Mouse (Mus musculus) lung, postnatal 36 days (tissue): ENCODE data around the gene Wwox.

Source experiments
- DNase-seq: peaks from one replicate; pipeline ENCODE4 v3.0.0; 2022; ENCODE audit warnings: mixed read lengths

The Wwox gene

DNA sequence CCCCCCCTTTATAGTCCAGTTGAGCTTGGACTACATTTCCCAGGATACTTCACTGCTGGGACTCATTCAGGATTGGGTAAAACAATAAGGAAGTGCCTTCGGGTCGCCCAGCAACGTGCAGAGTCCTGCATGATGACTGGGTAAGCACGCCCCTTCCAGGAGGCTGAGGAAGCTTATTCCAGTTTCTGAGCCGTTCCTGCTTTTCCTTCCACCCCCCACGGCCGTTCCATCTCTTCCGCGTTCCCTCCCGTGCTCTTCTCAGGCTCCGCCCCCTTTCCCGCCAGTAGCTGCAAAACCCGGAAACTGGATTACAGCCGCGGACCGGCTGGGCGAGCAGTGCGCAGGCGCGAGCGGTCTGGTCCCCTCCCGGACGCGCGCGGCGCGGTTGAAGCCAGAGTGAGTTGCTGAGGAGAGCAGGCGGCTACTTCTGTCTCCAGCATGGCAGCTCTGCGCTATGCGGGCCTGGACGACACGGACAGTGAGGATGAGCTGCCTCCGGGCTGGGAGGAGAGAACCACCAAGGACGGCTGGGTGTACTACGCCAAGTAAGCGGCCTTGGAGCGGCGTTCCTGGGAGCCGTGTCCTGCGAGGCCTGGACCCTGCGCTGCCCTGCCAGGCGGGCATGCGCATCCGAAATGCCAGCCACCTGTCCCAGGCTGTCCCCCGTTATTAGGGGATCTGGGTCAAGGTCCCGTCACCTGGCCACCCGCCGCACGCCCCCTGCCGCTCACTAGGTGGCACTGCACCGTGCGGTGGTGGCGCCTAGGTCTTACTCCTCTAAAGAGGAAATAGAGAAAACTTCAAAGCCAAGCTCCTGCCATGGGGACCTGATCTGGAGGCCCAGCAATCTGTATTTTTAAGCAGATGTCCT is at the start of gene Wwox:
Wwox (plus strand) TSS at position 322 of the 871 bp plus-strand sequence.
- peak; percentile 99 for DNase-seq

DNA sequence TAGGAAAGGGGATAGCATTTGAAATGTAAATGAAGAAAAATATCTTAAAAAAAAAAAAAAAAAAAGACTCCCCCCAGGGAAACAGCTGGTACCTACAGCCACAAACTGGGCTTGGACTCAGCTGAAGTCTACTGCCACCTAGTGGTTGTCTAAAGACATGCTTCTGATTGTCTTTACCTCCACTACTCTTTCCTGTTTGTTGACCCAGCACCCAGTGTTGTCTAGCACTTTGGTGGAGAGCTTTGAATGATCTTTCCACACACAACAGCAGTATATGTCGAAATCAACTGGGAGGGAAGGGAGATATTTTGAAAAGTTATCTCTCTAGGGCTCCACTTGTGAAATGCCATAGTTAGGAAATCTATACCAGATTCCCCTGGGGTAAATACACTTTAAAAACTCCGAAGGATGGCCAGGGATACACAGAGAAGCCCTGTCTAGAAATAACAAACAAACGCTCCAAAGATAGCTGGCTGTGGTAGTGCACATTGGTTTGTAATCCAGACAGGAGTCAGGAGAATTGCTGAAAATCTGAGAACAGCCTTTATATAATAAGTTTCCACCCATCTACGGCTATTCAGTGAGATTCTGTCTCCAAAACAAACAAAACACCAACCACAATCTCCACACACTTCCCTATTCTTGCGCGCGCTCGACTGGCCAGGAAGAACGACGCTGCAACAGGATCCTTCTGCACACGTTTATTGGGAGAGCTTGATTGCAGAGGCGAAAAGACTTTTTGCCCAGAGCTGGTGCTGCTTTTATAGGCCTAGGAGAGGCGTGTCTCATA is 48.8 kb upstream of the Wwox start:
- peak; percentile 12 for DNase-seq

DNA sequence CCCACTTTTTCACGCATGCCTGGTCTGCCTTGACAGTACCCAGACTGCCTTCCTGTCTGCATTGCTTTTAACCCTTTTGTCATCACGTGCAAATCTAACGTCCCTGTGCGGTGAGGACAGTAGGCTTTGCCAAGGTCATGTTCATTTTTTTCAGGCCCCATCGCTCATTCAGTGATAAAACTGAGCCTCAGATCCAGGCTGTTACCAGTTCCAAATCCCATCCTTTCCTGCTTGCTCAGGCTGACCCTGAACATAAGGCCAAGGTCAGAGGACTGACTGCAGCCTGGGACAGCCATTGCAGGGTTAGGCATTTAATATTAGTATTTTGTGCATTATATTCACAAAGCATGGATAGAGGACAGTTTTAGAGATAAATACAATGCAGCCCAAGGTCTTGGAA is 41.1 kb upstream of the Wwox start:
- DNase-seq = no peak

DNA sequence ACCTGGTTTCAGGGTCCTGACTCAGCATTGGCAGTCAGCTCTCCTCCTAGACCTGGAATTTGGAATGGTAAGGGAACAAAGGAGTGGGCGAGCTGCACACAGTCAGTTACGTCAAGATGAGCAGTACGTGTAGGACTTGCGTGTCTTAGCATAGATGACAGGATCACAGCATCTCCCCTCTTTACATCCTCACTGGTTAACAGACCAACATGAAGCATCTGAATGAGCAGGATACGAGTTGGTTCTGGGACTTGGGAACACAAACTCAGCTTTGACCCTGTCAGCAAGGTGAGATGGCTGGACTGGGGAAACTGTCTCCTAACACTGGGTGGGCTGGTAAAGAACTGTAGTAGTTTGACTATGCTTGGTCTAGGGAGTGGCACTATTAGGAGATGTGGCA is 40.2 kb upstream of the Wwox start:
- no peak for DNase-seq

DNA sequence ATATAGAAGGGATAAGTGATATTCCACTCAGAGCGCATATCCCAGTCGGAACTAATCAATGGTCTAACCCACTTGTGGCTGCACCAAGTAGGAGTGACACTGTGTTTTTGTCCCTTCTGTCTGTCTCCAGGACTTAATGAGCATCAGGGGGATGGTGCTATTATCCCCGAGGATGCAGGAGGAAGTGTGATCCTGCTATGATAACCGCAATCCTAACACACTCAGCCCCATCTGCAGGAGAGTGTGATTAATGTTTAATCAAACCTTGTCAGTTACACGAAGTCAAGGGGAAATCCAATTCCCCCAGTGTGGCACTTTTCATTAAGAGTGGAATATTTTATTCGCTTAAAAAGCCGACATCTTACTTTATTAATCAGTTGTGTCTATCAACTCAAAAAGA is 37.8 kb upstream of the Wwox start:
- DNase-seq = no peak

DNA sequence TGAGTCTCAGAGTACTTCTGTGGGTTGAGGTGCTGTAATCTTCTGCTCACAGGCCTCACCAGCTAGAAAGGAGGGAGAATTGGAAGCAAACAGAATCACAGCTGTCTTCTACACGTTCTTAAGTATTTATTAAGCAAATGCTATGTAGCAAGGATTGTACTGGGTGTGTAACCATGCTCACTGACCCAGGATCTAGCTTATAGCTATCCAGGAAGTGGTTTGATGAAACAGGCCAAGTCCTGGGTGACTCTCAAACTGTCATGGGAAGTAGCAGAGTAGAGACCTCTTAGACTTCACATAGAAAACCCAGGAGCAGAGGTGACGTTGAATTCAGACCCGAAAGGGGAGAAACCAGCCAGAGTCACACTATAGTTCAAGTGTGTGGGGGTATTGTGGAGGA is 28.0 kb upstream of the Wwox start:
- no peak for DNase-seq

DNA sequence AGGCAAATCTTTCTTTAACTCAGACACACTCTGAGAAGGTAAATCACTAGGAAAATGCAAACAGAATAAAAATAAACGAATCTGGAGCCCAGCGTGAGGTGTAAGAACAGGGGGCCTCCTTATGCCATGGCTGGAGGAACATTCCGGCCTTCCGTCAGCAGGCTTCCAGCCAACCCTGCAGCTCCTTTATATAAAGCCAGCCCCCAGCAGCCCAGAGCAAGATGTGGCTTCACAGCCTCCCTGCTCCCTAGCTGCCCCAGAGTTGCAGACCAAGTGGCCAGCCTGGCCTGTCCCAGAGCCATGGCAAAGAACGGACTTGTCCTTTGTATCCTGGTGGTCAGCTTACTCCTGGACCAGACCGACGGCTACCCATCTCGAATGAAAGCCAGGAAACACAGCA is 21.7 kb upstream of the Wwox start, which contains the start of gene Clec3a:
Clec3a (plus strand) TSS at position 301 of the 400 bp plus-strand sequence.
- no peak for DNase-seq

DNA sequence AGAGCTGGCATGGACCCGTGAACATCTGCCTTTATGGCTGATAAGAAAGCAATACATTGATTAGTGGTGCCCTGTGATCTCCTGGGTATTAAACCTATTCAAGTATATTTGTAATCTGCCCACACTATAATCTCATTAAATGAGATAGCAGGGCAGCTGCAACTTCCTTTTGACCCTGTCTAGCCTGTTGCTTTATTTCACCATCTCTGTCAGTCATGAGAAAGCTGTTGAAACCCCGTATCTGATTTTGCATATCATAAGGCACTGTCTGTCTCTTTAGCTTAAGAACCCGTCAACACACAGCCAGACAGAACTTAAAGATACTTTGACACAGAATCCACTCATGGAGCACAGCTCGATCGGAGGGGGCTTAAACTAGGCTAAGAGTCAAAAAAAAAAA is 21.0 kb upstream of the Wwox start:
- DNase-seq = no peak

DNA sequence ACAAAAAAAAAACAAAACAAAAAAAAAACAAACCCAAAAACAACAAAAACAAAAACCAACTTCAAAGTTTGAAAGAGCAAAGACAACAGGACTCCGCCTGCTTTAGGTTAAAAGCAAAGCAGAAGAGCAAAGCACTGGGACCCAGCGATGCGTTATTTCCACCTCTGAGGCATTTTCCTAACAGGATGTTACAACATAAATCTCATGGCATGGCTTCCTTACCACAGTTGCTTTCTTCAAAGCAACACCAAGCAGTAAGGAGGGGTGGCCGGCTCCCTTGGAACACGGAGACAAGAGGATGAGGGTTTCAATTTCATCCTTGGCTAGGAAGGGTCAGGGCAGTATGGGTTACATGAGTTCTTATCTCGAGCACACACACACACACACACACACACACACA is 20.6 kb upstream of the Wwox start:
- no peak for DNase-seq

DNA sequence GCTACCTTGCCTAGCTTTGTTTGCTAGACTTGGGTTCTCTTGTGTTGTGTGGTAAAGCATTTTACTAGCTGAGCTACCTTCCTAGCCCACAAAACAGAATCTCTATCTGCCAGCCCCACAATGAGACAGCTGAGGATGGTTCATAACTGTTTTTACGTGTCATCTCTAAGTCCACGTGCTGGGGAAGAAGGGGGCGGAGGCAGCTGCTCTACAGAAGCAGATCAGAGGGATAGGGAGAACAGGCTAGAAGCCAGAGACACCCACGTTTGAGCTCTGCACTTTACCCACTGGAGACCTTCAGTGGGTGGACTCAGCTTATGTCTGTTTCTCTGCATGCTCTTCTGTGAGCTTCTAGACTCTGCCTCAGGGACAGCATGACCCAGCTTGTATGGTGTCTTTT is 17.9 kb upstream of the Wwox start:
- DNase-seq = no peak

DNA sequence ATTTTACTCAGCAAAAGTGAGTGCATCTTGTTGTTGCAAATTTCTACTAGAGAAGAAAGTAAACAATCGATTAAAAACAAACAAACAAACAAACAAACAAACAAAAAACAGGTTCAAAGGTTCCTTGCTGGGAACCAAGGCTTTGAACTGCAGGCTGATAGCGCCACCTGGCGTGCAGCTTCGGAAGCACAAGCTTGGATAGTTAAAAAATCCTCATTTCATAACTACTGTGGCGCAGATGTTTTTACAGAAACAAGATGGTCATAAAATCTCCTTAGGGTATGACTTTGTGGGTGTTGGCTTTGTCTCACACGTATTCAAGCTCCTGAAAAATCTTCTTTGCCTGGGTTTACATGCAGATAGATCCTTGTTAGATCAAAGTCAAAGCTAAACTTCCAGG is 1.2 kb upstream of the Wwox start:
- peak; percentile 66 for DNase-seq

DNA sequence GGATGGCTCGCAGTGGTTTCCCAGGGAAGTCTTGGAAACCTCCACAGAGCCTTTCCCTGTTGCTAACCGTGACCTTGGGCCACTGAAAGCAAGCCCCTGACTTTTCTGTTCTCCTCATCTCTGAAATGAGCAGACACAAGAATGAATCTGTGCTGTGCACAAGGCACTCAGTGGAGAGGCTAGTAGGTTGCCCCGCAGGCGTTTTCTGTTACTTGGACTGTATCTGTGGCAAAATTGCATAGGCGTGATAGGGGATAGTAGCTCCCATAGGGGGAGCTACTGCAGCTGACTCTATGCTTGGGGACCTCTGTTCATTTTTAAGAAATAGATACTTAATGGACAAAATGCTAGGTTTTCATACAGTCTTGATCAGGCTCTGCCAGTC is 742 bp downstream of the Wwox start:
- DNase-seq = no peak

DNA sequence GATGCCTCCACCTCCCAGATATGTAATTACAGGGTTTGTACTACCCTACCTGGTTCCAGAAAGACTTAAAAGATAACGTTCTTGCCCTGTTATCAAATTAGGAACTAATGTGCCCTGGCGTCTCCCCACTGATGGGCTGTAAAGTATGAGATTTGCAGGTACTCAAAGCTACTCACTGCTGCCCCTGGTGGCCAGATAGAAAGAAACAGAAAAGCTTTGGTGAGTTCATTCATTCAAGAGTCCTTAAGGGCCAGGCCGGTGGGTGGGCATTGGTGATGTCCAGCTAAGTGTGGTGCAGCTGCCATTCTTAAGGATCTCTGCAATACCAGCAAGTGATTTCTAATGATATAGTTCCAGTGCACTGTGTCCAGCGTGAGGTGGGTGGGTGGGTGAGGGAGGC is 2.2 kb downstream of the Wwox start:
- DNase-seq = peak; percentile 45

DNA sequence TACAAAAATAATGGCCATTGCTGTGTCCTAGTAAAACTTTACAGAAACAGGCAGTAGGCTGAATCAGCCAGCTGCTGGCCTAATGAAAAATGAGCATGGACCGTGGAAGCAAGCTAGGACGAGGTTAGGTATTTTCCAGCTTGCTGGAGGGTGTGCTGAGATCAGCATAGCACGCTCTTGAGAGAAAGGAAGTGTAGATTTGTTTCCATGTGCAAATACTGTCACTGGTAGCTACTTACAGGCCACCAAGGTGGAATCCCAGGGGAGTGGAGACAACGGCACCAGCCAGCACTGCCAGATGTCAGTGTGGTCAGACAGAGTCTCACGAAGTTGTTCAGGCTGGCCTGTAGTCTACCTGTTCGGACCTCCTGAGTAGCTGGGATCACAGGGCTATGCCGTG is 7.4 kb downstream of the Wwox start:
- no peak for DNase-seq

DNA sequence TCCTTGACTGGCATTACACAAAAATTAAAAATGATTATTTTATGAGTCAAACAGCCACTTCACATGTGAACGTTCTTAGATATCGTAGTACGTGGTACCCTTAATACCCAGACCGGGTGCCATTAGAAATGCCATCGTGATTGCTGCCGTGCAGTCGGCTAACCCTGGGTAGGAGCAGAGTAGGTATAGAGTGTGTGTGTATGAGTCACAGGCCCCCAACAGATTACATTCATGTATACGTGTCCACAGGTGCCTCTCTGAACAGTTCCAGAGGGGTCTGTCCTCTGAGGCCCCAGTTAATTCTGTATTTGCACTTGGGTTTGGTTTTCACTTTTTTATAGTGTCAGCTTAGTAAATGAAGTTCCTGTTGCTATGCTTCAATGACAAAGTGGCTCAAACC is 12.8 kb downstream of the Wwox start:
- no peak for DNase-seq

DNA sequence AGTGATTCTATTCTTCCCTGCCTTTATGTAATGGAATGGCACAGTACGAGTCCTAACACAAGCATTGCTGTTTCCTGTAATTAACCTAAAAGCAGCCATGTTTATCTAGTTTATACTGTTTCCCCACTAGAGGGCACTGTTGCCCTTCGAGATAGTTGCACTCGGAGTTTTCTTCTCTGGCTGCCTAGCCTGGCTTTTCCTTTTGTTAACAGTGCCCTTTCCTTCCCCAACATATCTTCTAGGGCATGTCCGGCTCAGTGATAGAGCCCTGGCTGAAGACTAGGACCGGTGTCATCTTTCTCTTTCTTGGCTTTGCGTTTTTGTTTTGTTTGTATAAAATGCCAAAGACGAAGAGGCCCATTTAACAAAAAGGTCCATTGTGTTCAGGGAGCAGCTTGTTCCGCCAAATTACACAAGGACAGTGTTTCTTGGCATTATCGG is 13.3 kb downstream of the Wwox start:
- DNase-seq = peak; percentile 80

DNA sequence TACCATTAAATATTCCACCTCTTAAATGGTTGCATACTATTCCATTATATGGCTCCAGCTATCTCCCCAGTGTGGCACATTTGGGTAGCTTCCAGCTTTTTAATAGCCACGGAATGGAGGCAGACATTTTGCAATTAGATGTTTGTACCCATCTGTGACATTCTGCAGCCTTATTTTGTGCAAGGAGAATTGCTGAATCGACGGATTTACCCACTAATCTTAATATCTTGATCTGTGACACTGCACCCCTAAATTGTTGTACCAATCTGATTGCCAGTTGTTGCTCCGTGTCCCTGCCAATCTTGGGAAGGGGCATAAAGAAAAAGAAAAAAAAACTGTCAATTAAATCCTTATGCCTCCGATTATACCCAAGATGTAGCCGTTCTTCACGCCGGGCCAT is 15.8 kb downstream of the Wwox start:
- DNase-seq = no peak

DNA sequence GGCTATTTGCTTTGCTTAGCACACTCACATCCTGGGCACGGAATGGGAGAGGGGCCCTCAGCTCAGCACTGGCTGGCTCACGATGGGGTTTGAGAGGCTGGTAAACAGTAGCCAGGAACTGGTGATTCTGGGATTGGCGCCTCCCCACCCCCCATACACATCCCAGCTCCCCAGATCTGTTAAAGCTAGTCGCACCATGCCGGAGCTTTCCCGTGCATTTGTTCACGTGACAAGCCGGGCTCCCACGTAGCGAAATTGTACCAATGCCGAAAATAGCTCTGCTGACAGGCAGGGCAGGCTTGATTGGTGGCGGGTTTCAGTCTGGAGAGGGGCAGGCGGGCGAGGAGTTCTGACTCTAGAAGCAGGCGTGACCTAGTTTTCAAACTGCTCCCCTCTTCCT is 16.5 kb downstream of the Wwox start:
- peak; percentile 65 for DNase-seq

DNA sequence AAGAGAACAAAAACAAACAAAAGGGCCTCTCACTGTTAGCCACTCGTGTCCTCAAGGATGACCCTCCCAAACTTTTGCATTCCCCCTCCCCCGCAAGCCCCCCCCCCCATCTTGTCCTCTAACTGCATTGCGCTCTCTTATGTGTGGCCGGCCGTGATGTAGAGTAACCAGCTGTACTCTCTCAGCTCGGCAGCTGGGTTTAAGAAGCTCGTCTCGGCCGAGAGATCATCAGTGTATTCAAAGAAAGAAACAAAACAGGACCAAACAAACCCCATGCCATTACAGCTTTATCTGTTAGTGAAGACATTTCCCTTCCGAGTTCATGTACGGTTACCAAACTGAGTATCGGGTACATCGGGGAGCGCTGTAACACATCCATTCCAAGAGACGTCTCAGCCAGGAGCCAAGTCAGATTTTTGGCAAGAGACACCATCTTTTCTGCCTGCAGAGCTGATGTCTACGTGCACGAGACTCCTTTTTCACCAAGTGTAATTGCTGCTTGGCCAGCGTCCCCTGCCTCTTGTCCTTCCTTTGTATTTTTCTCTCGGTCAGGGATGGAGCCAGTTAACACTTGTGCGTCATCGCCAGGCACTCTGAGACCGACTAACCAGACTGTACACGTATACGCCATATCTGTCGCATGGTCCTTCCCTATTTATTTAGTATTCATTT is 18.8 kb downstream of the Wwox start:
- DNase-seq = peak; percentile 34

DNA sequence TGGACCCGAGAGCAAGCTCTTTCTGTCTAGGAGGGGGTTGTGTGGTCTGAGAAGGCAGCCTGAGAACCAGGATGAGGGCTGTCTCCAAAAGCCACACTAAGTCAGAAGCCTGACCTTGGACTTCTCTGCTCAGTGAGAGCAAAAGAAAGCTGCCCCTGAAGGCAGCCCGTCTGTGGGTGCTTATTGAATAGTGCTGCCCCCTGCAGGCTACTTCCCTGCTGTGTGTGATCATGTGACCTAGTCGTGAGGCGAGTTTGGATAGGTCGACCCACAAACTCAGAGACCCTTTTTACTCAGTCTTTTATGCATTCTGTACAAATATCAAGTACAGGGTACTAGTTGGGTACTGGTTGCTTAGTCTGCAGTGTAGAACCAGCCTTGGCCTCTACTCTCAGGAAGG is 21.1 kb downstream of the Wwox start:
- DNase-seq = peak; percentile 72

DNA sequence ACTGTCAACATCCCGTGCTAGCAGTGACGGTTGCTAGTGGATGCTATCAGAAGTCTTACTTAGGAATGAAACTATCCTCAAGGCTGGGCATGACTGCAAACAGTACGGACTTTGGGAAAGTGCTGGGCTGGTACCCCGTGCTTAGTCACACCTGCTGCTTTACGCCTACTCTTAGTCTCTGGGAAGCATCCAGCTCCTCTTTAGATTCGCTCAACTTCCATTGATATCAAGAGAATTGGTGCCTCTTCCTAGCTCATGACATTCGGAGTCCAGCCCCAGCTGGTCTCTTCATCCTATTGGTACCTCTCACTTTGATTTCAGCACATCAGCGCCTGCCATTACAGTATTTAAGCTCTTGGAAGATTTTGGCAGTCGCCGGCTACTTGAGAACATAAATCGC is 23.1 kb downstream of the Wwox start:
- DNase-seq = no peak

DNA sequence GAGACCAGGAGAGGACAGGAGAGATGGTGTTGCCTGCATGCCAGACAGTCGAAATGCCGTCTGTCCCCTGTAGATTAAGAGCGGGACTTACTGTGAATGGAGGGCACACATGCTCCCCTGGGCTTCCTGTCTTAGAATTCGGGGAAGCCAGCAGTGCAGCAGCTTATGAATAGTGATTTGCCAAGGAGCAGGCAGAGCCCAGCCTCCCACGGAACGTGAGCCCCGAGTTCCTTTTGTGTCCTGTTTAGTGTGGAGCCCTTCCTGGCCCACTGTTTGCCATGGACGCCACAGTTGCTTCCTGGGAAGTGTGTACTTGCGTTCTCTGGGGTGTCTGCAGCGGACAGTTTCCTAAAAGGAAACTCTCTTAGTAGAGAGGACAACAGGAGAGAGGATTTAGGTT is 23.9 kb downstream of the Wwox start:
- no peak for DNase-seq

DNA sequence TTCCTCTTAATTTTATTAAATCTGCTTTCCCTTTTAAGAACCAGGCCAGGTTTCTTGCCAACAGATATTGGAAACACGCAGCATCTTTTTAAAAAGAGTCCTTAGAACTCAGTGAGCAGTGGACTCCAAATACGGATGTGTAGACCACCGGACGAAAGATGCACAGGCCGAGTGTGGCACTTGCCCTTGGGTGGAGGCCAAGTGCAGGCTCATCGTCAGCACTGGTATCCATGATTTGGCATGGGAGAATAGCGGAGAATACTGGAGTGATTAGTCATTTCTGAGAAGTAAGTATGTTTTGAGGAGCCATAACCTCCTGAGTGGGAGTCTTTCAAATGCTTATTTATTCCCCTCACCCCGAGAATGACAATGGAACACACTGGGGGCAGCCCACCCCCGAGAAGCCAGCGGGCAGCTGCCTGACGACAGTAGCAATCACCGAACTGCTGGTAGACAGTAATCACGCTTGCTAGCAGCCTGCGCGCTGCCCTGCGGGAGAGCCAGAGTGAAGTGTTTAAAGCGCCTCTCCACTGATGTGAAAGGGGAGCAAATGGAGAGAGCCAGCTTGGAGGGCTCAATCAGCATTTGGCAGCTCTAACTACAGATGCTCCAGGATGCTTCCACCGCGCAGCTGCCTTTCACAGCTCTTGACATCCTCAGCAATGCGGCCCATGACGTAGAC is 29.2 kb downstream of the Wwox start:
- no peak for DNase-seq
